Mouse (Mus musculus) lung, postnatal 0 days (tissue): ENCODE measurements around the gene Kcnt2.

Experiments
- CTCF ChIP-seq: IDR thresholded peaks from 2 replicates; pipeline ENCODE4 v1.5.1; 2016; ENCODE audit warnings: antibody characterized with exemption, mild to moderate bottlenecking
- EP300 ChIP-seq: IDR thresholded peaks from 2 replicates; pipeline ENCODE4 v1.6.1; 2016; ENCODE audit warnings: antibody characterized with exemption, mild to moderate bottlenecking, control low read depth

- no peak for TF ChIP-seq CTCF
- TF ChIP-seq EP300 = no peak
Measured at GRCm38 (mm10) chr1:140624918-140625317, 379.0 kb downstream of the Kcnt2 start.
